Mouse (Mus musculus) yolk sac, embryonic 10.5 days (tissue): Measurements from ENCODE around the gene Ccdc148.

Experiments used
- DNase-seq: peaks from one replicate; pipeline ENCODE4 v3.0.0-alpha.2; 2017; ENCODE audit warnings: low spot score

The Ccdc148 gene

DNA sequence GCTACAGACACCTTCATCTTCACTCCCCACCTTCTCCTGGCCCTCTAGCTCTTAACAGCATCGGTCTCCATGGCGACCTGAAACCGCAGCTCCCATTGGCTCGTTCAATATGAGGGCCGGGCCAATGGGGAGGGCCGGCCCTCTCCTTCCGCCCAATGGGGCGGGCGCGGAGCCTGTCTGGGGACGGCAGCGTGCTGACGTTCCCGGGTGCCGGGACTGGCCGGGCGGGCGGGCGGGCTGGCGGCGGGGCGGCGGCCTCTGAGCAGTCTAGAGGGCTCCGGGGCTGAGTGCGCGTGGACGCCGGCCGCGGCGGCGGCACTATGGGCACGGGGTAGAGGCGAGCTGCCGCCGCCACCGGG lies at the start of gene Ccdc148, which contains the start of gene Pkp4:
Ccdc148 (minus strand) TSS at position 79 of the 359 bp plus-strand sequence.
Pkp4 (plus strand) TSS at position 246 of the 359 bp plus-strand sequence.
- DNase-seq = peak; percentile 93

DNA sequence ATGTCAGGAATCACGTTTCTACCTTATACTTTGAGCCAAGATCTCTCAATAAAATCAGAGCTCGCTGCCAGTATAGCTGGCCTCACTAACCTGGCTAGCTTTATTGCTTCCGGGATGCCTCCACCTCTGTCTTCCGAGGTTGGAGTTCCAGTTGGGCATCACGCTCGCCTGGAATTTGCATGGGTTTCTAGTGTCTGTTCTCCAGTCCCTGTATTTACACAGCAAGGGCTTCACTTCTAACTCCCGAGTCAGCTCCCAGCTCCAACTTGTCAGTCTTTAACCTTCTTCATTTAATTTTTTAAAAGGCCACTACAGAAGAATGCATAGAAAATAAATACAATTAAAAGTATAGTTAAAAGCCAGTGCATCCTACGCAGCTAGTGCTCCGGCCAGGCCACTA lies 47.8 kb upstream of the Ccdc148 start:
- DNase-seq = no peak

GRCm38 (mm10) chr2:59207725-59208124 lies 47.2 kb upstream of the Ccdc148 start:
- no peak for DNase-seq

- no peak for DNase-seq
These were observed 46.8 kb upstream of the Ccdc148 start for GRCm38 (mm10) chr2:59207240-59207639.

GRCm38 (mm10) chr2:59206190-59206589 lies 45.7 kb upstream of the Ccdc148 start:
- no peak for DNase-seq

- no peak for DNase-seq
These were observed 44.6 kb upstream of the Ccdc148 start for GRCm38 (mm10) chr2:59205092-59205491.

GRCm38 (mm10) chr2:59203627-59204425 lies 43.3 kb upstream of the Ccdc148 start:
- DNase-seq = no peak

DNA sequence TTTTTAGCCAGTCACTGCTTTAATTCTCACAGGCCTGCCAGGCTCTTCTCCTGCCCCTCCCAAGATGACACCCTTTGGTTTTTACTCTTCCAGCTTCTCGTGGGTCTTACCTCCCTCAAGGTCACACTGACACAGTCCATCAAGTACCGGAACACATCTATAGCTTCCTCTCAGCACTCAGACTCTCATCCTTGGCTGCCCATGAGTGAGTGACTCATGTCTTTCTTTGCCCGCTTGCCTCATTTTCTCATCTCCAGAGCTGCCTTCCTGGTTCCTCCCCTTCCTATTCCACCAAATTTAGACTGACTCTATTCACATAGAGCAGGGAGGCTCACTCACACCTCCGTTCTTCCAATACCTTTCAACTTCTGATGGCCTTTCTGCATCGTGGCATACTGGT lies 42.4 kb upstream of the Ccdc148 start:
- DNase-seq = no peak

- no peak for DNase-seq
These were observed 40.0 kb upstream of the Ccdc148 start for GRCm38 (mm10) chr2:59200511-59200910.

DNA sequence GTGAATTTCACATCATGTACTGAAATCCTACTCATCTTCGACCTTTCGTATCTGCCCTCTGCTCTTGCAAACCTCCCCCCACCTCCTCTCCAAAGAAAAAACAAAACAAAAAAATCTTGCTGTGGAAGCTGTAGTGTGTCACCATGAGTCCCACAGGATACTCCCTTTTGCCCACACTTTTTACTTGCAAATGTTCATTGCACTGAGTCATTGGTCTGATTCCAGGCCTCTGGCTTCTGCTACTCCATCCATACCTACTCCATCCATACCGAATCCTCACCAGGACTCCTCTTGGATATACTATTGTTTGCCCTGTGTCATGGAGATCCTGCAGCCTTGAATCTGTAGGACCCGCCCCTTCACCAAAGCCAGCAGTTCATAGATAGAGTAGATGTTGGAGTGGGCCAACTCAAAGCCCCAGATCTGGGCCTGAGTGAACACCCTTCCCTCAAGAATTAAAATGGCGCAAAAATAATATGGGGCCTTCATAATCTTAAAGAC lies 39.0 kb upstream of the Ccdc148 start:
- no peak for DNase-seq

GRCm38 (mm10) chr2:59197156-59197555 lies 36.7 kb upstream of the Ccdc148 start:
- DNase-seq = no peak

DNA sequence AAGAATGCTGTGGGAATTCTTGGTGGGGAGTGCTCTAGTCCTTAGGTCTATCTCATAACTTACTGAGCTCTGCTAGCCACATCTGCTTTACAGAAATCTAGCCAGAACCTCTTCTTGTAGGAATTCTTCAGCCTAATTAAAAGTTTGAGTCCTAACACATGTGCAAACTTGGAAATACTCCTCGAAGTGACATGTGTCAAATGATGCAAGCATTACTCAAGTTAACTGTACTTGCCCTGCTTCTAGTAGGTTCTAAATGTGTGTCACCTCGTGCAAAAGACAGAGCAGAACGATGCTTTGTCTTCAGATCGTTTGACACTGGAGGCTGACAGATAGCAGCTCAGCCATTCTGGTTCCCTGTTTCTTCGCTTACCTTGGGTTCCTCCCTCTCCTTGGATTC lies 32.6 kb upstream of the Ccdc148 start:
- DNase-seq = no peak

GRCm38 (mm10) chr2:59191466-59191865 lies 31.0 kb upstream of the Ccdc148 start:
- no peak for DNase-seq

- no peak for DNase-seq
These were observed 29.7 kb upstream of the Ccdc148 start for GRCm38 (mm10) chr2:59190186-59190585.

DNA sequence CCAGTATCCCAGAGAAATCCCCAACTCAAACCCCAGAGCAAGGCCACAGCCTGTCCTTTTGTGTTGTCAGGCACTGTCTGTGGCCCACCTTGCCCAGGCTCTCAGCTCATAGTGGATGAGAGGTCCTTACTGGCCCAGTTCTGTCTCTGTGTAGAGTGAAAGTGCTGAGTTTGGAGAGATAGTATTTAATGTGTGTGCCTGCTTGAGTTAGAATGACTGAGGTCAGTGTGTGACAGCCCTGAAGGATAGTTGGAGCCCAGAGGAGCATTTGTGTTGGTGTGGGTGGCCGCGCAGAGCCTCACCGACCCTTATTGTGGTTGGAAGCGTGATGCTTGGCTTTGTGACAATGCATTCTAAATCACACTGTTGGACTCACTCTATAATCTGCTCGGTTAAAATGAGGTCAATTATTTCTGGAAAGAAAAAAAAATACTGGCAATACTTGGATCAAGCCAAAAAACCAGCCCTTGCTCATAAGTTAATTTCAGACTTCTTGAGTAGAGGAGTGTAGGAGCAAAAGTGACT lies 29.2 kb upstream of the Ccdc148 start:
- DNase-seq = no peak

GRCm38 (mm10) chr2:59188306-59188705 lies 27.8 kb upstream of the Ccdc148 start:
- no peak for DNase-seq

- DNase-seq = no peak
These were observed 26.5 kb upstream of the Ccdc148 start for GRCm38 (mm10) chr2:59186966-59187365.

DNA sequence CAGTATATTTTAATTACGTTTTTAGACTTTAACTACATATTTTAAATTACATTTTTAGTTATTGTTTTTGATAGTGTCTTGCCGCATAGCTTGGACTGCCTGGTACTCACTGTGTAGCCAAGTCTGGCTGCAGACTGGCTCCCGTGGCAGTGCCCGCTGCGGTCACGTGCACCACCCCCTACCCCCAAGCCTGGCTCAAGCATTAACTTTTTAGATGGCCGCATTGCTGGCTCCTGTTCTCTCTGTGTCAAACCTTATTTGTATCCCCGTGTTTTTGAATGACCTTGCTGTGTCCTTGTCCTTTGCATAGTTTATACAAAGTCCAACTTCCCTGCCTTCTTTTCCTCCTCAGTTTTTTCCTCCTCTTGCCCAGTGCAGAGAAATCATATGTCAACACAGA lies 25.6 kb upstream of the Ccdc148 start:
- DNase-seq = no peak

GRCm38 (mm10) chr2:59184107-59185064 lies 23.9 kb upstream of the Ccdc148 start:
- no peak for DNase-seq

DNA sequence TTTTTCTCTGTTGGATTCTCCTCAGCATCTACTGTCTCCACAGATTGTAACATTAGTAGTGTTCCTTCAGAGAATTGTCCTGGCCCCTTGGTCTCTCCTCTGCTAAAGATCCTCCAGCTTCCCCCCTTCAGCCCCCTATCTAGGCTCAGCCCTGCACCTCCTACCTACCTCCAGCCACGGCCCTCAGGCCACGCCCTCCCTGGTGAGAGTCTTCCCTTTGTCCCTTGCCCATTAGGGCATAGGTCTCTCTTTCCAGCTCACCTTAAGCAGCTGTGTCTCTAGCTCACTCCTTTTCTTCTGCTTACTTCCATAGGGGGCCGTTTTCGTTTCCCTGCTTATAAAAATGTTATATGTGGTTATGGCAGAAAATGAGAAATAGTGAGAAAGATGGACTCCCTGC lies 23.1 kb upstream of the Ccdc148 start:
- DNase-seq = no peak

DNA sequence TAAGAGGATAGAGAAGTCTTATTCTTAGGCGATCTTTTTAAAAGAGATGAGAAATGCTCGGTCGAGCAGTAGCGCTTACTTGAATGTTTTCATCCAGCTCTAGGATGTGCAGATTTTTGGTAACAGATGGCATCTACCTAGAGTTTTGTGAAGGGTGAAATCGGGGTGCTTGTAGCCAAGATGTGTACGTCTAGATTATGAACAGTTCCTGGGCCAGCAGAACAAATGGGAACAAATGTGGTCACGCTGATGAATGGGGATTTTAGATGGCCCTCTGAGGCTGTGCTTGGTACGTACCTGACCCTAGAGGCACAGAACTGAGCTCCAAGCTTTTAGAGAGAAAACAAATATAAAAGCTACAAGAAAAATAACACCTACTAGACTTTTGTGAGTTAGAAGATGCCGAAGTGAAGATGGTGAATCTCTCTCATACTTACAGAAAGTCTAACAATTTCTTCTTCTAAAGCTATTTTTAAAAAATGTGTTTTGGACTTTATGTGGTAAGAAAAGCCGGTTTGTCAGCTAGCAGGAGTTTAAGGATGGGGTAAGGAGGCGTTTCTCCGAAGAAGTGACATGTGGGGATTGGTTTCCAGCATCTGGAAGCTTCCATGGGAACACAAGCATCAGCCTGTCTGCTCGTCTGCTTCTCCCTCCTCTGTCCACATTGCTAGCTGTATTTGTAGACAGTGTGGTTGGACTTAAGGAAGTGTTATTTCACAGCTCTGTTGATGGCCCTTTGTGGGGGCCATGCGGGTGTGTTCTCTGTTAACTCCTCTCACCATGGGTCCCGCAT lies 21.0 kb upstream of the Ccdc148 start:
- DNase-seq = no peak

DNA sequence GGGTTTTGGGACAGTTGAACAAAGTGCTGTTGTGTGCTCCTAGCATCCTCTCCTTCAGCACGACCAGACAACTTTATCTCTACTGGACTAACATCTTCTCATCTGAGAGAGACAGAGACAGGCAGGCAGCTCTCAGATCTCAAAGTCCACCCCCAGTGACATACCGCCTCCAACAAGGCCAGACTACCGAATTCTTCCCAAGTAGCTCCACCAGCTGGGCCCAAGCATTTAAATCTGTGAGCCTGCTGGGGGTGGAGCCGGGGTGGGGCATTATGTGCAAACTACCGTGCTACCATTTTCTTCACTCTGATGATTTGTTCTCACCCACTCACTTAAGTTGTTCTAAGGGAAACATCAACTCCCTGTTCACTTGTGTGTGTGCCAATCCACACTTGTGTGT lies 19.0 kb upstream of the Ccdc148 start:
- DNase-seq = peak; percentile 55
